Mouse (Mus musculus) liver, embryonic 15.5 days (tissue): ENCODE data around the gene Cdk19. TPM values are rescaled to one million over a fixed set of nuclear protein-coding genes. Genes with fewer than 3 reads are reported as not detected.

ENCODE experiments used
- ATAC-seq: fragments of 200-750 bp; cut with Nextera tagmentation; 2 replicates; pipeline ENCODE4 v1.8.0; 2017; ENCODE audit warnings: moderate number of reproducible peaks, mild to moderate bottlenecking, moderate library complexity; ENCODE audit not compliant: insufficient read depth
- H3K27ac ChIP-seq: fragments of 300-500 bp; sonication (generic); replicated peaks from 2 replicates; pipeline ENCODE4 v1.5.1; 2015; ENCODE audit warnings: mild to moderate bottlenecking, inconsistent platforms
- H3K27me3 ChIP-seq: fragments of 300-500 bp; sonication (generic); 2 replicates; pipeline ENCODE4 v1.6.1; 2015; ENCODE audit warnings: mild to moderate bottlenecking, inconsistent platforms
- H3K36me3 ChIP-seq: fragments of 300-500 bp; sonication (generic); replicated peaks from 2 replicates; pipeline ENCODE4 v1.6.1; 2015; ENCODE audit warnings: moderate library complexity, mild to moderate bottlenecking, inconsistent platforms
- H3K4me1 ChIP-seq: fragments of 300-500 bp; sonication (generic); replicated peaks from 2 replicates; pipeline ENCODE4 v1.6.1; 2015; ENCODE audit warnings: inconsistent platforms
- H3K4me2 ChIP-seq: fragments of 300-500 bp; sonication (generic); 2 replicates; pipeline ENCODE4 v1.6.1; 2015; ENCODE audit warnings: moderate library complexity, mild to moderate bottlenecking, inconsistent platforms
- H3K4me3 ChIP-seq: fragments of 300-500 bp; sonication (generic); replicated peaks from 2 replicates; pipeline ENCODE4 v1.5.1; 2015; ENCODE audit warnings: mild to moderate bottlenecking, inconsistent platforms
- H3K9ac ChIP-seq: fragments of 300-500 bp; sonication (generic); 2 replicates; pipeline ENCODE4 v1.6.1; 2015; ENCODE audit warnings: moderate library complexity, mild to moderate bottlenecking, inconsistent platforms
- H3K9me3 ChIP-seq: fragments of 300-500 bp; sonication (generic); replicated peaks from 2 replicates; pipeline ENCODE4 v1.6.1; 2016; ENCODE audit warnings: inconsistent platforms
- WGBS: fragments of 180-500 bp; shearing (Covaris S2); methylation state at CpG from one replicate; pipeline ENCODE4 v1.1.7; 2015; ENCODE audit warnings: mixed read lengths; ENCODE audit not compliant: insufficient replicate concordance; 5-methylcytosine and 5-hydroxymethylcytosine counted together
- polyA plus RNA-seq: library from polyadenylated mRNA; unstranded; fragments of >200 nt; fragmentation: Nextera tagmentation; extraction: Ambion mirVana; gene quantifications from 2 replicates; pipeline ENCODE4 v1.2.1, GENCODE M21; 2015

Gene Cdk19
- polyA plus RNA-seq, 1 experiment from 2014 or later = 2.9 TPM

- no peaks in the 10 kb centered on the region for H3K36me3 ChIP-seq
- no peak overlapping the region for H3K4me3 ChIP-seq
- ATAC-seq = no peak
- H3K27me3 ChIP-seq = no peaks in the 10 kb centered on the region
- no peak overlapping the region for H3K4me2 ChIP-seq
- H3K9ac ChIP-seq = no peak overlapping the region
- 0 out of 2 replicates have a peak, but pooled peaks cover 5% of the 10 kb centered on the region for H3K4me1 ChIP-seq
- H3K9me3 ChIP-seq = no peaks in the 10 kb centered on the region
- WGBS = 58% methylated on average over 7 of the region's 7 CpGs
- H3K27ac ChIP-seq = no peak overlapping the region
Observed at GRCm38 (mm10) chr10:40316841-40317585, 22.4 kb upstream of the Cdk19 start.

GRCm38 (mm10) chr10:40320306-40320705, 19.1 kb upstream of the Cdk19 start:
- H3K27me3 ChIP-seq = no peaks in the 10 kb centered on the region
- no peak overlapping the region for H3K9ac ChIP-seq
- ATAC-seq = no peak

GRCm38 (mm10) chr10:40328004-40328551, 11.3 kb upstream of the Cdk19 start:
- no peaks in the 10 kb centered on the region for H3K36me3 ChIP-seq
- WGBS = 12% methylated on average over 9 of the region's 9 CpGs
- peaks cover 39% of the 10 kb centered on the region for H3K4me1 ChIP-seq
- H3K9ac ChIP-seq = 0 out of 2 replicates have a peak overlapping the region, but pooled peaks have one; percentile 10
- peak overlapping the region; percentile 9 for H3K4me3 ChIP-seq
- peak; percentile 97 for ATAC-seq
- no peaks in the 10 kb centered on the region for H3K9me3 ChIP-seq
- H3K27me3 ChIP-seq = no peaks in the 10 kb centered on the region
- peak overlapping the region; percentile 60 for H3K4me2 ChIP-seq
- H3K27ac ChIP-seq = peak overlapping the region; percentile 87

More at GRCm38 (mm10) chr10:40320306-40320705, 19.1 kb upstream of the Cdk19 start:
- H3K9me3 ChIP-seq = no peaks in the 10 kb centered on the region
- 78% methylated on average over 10 of the region's 10 CpGs for WGBS
- H3K4me3 ChIP-seq = no peak overlapping the region
- H3K36me3 ChIP-seq = no peaks in the 10 kb centered on the region
- H3K4me2 ChIP-seq = no peak overlapping the region
- H3K27ac ChIP-seq = no peak overlapping the region
- H3K4me1 ChIP-seq = 0 out of 2 replicates have a peak, but pooled peaks cover 5% of the 10 kb centered on the region

GRCm38 (mm10) chr10:40330262-40330661, 9.1 kb upstream of the Cdk19 start:
- Histone ChIP-seq H3K9ac (no peak overlapping the region), H3K4me3 (no peak overlapping the region), H3K27me3 (no peaks in the 10 kb centered on the region), H3K36me3 (no peaks in the 10 kb centered on the region), H3K4me1 (peaks cover 41% of the 10 kb centered on the region), H3K9me3 (no peaks in the 10 kb centered on the region), H3K4me2 (no peak overlapping the region), H3K27ac (no peak overlapping the region)
- 72% methylated on average over 1 of the region's 1 CpGs for WGBS
- ATAC-seq = no peak

GRCm38 (mm10) chr10:40332864-40333263, 6.5 kb upstream of the Cdk19 start:
- H3K9me3 ChIP-seq = no peaks in the 10 kb centered on the region
- H3K36me3 ChIP-seq = no peaks in the 10 kb centered on the region
- 70% methylated on average over 6 of the region's 6 CpGs for WGBS
- no peak overlapping the region for H3K4me2 ChIP-seq
- no peak overlapping the region for H3K27ac ChIP-seq
- H3K4me1 ChIP-seq = peaks cover 20% of the 10 kb centered on the region
- no peak overlapping the region for H3K9ac ChIP-seq
- no peak for ATAC-seq
- H3K27me3 ChIP-seq = no peaks in the 10 kb centered on the region
- H3K4me3 ChIP-seq = no peak overlapping the region

GRCm38 (mm10) chr10:40342036-40342435, 2.7 kb downstream of the Cdk19 start:
- no peak for ATAC-seq
- no peaks in the 10 kb centered on the region for H3K27me3 ChIP-seq
- 30% methylated on average over 4 of the region's 4 CpGs for WGBS

GRCm38 (mm10) chr10:40346776-40347403, 7.5 kb downstream of the Cdk19 start:
- Histone ChIP-seq H3K4me3 (no peak overlapping the region), H3K4me2 (no peak overlapping the region)
- WGBS = 70% methylated on average over 3 of the region's 3 CpGs

More at GRCm38 (mm10) chr10:40342036-40342435, 2.7 kb downstream of the Cdk19 start:
- Histone ChIP-seq H3K4me1 (peaks cover 2% of the 10 kb centered on the region; the same call in 1 of the 2 replicates), H3K36me3 (no peaks in the 10 kb centered on the region), H3K9ac (no peak overlapping the region), H3K4me2 (no peak overlapping the region), H3K27ac (no peak overlapping the region), H3K9me3 (no peaks in the 10 kb centered on the region), H3K4me3 (no peak overlapping the region)

GRCm38 (mm10) chr10:40347461-40347954, 8.1 kb downstream of the Cdk19 start:
- Histone ChIP-seq H3K4me3 (peak overlapping the region; percentile 97), H3K9ac (peak overlapping the region; percentile 75), H3K4me1 (peaks cover 30% of the 10 kb centered on the region), H3K4me2 (peak overlapping the region; percentile 90), H3K9me3 (no peaks in the 10 kb centered on the region), H3K27ac (peak overlapping the region; percentile 100), H3K36me3 (no peaks in the 10 kb centered on the region), H3K27me3 (no peaks in the 10 kb centered on the region)
- WGBS = 48% methylated on average over 9 of the region's 9 CpGs
- ATAC-seq = no peak

More at GRCm38 (mm10) chr10:40346776-40347403, 7.5 kb downstream of the Cdk19 start:
- no peaks in the 10 kb centered on the region for H3K27me3 ChIP-seq
- H3K27ac ChIP-seq = peak overlapping the region; percentile 100
- no peaks in the 10 kb centered on the region for H3K36me3 ChIP-seq
- peaks cover 30% of the 10 kb centered on the region for H3K4me1 ChIP-seq
- no peaks in the 10 kb centered on the region for H3K9me3 ChIP-seq
- no peak for ATAC-seq
- no peak overlapping the region for H3K9ac ChIP-seq

GRCm38 (mm10) chr10:40348566-40349536, 9.5 kb downstream of the Cdk19 start:
- H3K9me3 ChIP-seq = no peaks in the 10 kb centered on the region
- no peaks in the 10 kb centered on the region for H3K27me3 ChIP-seq
- peak overlapping the region; percentile 88 for H3K9ac ChIP-seq
- H3K4me1 ChIP-seq = peaks cover 30% of the 10 kb centered on the region
- H3K27ac ChIP-seq = peak overlapping the region; percentile 100
- H3K4me3 ChIP-seq = peak overlapping the region; percentile 97
- H3K36me3 ChIP-seq = no peaks in the 10 kb centered on the region
- peak; percentile 96 for ATAC-seq
- under 1% methylated on average over 74 of the region's 76 CpGs for WGBS
- peak overlapping the region; percentile 90 for H3K4me2 ChIP-seq

- peak overlapping the region; percentile 88 for H3K9ac ChIP-seq
- H3K36me3 ChIP-seq = no peaks in the 10 kb centered on the region
- H3K4me1 ChIP-seq = peaks cover 34% of the 10 kb centered on the region
- no peaks in the 10 kb centered on the region for H3K9me3 ChIP-seq
- peak overlapping the region; percentile 97 for H3K4me3 ChIP-seq
- ATAC-seq = peak; percentile 1
- H3K27ac ChIP-seq = peak overlapping the region; percentile 100
- under 1% methylated on average over 62 of the region's 62 CpGs for WGBS
- H3K4me2 ChIP-seq = peak overlapping the region; percentile 90
- H3K27me3 ChIP-seq = no peaks in the 10 kb centered on the region
Observed at GRCm38 (mm10) chr10:40349631-40350177, 10.3 kb downstream of the Cdk19 start.
